Mouse (Mus musculus) heart, adult 2 months (tissue): ENCODE measurements around the gene Slc35e4.

Experiments
- CTCF ChIP-seq: fragments of 200-600 bp; IDR thresholded peaks from 2 replicates; pipeline ENCODE4 v1.8.1; 2022; ENCODE audit warnings: antibody characterized with exemption, mild to moderate bottlenecking, moderate library complexity
- EP300 ChIP-seq: fragments of 200-500 bp; IDR thresholded peaks from 2 replicates; pipeline ENCODE4 v1.6.1; 2011; ENCODE audit warnings: low read depth, low read length, control low read depth; ENCODE audit not compliant: insufficient read depth
- POLR2A ChIP-seq: fragments of 200-500 bp; IDR thresholded peaks from 2 replicates; pipeline ENCODE4 v1.6.1; 2011; ENCODE audit warnings: mild to moderate bottlenecking, low read depth, low read length, control low read depth; ENCODE audit not compliant: insufficient read depth

DNA sequence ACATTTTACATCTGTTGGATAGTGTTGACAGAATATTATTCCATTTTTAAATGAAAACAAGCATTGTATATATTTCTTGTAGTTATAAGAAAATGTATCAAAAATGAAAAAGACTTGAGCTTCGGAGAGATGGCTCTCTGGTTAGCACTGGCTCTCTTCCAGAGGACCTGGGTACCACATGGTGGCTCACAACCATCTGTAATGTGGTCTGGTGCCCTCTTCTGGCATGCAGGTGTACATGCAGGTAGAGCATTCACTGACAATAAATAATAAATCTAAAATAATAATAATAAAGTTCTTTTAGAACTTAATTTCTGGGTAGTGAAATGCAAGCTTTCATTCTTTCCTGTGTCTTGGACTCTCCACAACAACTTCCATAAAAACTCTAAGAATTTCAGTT, 4.3 kb upstream of the Slc35e4 start:
- TF ChIP-seq CTCF: peak; percentile 79
- no peak for TF ChIP-seq POLR2A
- no peak for TF ChIP-seq EP300
